Mouse (Mus musculus): ENCODE data around the gene Cox14.

GRCm38 (mm10) chr15:99726549-99726948 is 1.1 kb downstream of the Cox14 start:
- no peak for TF ChIP-seq CTCF (conservative IDR thresholded peaks at IDR 0.05; ENCODE audit: insufficient read depth, insufficient read length, low read depth, low read length)
- TF ChIP-seq POLR2A (IDR thresholded peaks at IDR 0.05; ENCODE audit: low read depth, low read length), result no peak
